Mouse (Mus musculus) G1E (cell line): ENCODE data around the gene Pnma1.

Experiments used
- CTCF ChIP-seq: IDR thresholded peaks from 2 replicates; pipeline ENCODE4 v1.5.1; 2012; ENCODE audit warnings: low read depth, low read length, inconsistent platforms, mixed read lengths
- TAL1 ChIP-seq: conservative IDR thresholded peaks from 2 replicates; pipeline ENCODE4 v1.6.1; 2012; ENCODE audit warnings: low read depth, low read length, inconsistent platforms, mixed read lengths

DNA sequence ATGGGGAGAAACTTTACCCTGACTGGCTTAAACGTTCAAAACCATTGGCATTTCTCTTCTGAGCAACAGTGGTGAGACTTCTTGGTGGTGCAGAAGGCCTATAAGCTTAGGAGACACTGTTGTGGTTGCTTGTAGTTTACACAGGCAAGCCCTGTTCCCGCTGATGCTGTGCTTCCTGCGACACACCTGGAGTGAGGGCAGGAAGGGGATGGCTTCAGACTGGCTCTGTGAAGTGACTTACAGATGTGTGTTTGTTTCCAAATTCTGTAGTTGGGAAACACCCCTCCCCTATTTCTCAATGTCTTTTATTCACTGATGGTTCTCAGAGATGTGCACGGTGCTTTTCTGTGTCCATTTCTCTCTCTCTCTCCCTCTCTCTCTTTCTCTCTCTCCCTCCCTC is 8.2 kb downstream of the Pnma1 start:
- TF ChIP-seq CTCF (no peak), TAL1 (no peak)
